In the genomic region with DNA sequence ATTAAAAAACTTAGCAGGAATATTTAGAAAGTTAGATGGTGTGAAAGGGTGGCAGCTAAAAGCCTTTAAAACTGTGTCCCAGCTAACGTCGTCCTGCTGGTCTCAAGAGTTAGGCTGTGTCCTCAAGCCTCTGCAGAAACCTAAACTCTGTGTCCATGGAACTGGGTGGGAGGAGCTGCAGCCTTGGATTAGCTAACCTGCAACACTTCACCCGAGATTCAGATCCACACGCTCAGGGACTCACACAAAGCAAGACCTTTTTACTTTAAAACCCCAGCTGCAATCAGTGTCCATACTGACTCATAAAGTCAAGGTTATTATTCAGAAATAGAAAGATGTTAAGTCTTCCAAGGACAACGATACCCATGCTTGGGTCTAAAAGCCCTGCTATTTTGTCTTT, we compare ENCODE assay signal across 7 mouse cellular contexts.
"Had no signal": no experiment of that assay in that cellular context is flagged by ENCODE, and none has a peak within 500 bp of the region (broad histone marks: within the 10 kb centered on the region; RNA-seq: fewer than 3 reads in every experiment).

No protein-coding gene starts in this region.

- DNase-seq: lung, adult 2 months; lung, postnatal 14 days; lung, postnatal 36 days; right cerebral cortex, postnatal 14 days; thymus, adult 2 months; thymus, postnatal 25 days; thymus, postnatal 4 days had no signal
